Mouse (Mus musculus): ENCODE measurements around the gene Senp3. TPM values are rescaled to one million over a fixed set of nuclear protein-coding genes. Genes with fewer than 3 reads are reported as not detected.

Gene Senp3
- 100 to 1,000 TPM in 1 of 2 experiments, 10 to 100 TPM in 1; 99.8 to 112 TPM for total RNA-seq (2023)

DNA sequence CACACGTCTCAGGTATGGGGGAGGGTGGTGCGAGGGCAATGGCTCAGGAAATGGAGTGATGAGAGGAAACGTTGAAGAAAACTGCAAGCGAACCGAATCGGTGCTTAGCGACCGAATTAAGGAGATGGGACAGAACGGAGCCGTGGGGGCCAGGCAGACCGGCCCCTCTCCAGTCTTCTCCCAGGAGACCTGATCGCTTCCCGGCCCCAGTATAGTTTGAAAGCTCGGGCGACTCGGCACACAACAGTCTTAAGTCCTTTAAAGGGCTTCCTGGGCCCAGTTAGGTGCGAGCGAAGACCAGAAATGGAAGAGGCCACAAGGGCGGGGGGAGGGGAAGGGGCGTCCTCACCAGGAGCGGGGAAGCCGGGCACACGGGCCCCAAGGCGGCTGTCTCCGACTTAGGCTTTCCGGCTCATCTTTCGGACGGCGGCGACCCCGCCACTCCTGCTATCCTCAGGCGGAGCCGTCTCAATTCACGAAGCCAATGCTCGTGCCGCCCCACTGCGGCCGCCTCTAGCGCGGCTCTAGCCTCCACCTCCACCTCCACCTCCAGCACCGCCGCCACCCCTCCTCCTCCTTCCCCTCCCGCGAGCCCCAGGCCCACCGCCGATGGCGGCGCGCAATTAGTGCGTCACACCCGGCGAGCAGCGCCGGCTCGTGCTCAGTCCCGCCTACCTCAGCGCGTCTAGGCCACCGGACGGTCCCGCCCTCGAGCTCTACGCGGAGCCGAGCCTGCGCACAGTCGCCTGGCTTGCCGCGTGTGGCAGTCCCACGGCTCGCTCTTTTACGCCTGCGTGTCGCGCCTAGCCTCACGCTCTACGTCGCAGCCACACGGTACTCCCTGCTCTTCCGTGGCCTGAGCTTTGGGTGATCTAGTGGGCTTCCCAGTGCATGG lies at the start of gene Senp3:
TSS of gene Senp3 (minus strand) at position 771 of the 895 bp plus-strand sequence.

GRCm38 (mm10) chr11:69695361-69696181 lies 13.7 kb upstream of the Senp3 start, which contains the start of the genes Tnfsf12 and Tnfsfm13:
Gene Tnfsf12, minus strand, starts transcription at chr11:69695849.
Gene Tnfsfm13, minus strand, starts transcription at chr11:69696098.

GRCm38 (mm10) chr11:69685526-69686148 lies 3.8 kb upstream of the Senp3 start, which contains the start of gene Tnfsf13:
Gene Tnfsf13, minus strand, starts transcription at chr11:69685784.

GRCm38 (mm10) chr11:69672211-69672706 lies 9.6 kb downstream of the Senp3 start, which contains the start of gene Eif4a1:
Gene Eif4a1, minus strand, starts transcription at chr11:69672423.

DNA sequence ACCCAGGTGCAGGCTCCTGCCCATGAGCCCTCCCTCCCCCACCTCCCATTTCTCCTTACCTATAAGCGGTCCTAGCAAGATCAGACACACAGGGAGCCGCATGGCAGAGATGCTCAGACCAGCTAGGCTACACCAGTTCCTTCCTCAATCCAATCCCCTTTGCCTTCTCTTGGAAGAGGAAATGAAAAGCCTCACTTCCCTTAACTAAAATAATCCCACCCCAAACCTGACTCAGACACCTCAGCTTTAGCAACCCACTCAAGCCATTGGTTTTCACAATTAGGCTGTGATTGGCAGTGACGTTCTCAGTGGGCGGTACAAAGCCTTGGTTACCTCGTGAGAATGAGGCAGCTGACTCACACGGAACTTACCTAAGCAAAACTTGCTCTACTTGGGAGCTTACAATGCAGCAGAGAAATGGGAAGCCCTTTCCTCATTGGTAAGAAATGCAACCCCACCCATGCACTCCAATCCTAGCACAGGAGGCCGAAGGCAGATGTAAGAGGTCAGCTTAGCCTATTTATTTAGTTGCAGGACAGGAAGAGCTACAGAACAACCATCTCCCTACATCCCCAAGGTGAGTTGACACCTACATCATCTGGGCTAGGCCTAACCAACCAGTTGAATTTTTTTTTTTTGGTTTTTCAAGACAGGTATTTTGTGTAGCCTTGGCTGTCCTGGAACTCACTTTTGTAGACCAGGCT lies 15.8 kb downstream of the Senp3 start, which contains the start of gene Cd68:
TSS of gene Cd68 (minus strand) at position 193 of the 704 bp plus-strand sequence.

DNA sequence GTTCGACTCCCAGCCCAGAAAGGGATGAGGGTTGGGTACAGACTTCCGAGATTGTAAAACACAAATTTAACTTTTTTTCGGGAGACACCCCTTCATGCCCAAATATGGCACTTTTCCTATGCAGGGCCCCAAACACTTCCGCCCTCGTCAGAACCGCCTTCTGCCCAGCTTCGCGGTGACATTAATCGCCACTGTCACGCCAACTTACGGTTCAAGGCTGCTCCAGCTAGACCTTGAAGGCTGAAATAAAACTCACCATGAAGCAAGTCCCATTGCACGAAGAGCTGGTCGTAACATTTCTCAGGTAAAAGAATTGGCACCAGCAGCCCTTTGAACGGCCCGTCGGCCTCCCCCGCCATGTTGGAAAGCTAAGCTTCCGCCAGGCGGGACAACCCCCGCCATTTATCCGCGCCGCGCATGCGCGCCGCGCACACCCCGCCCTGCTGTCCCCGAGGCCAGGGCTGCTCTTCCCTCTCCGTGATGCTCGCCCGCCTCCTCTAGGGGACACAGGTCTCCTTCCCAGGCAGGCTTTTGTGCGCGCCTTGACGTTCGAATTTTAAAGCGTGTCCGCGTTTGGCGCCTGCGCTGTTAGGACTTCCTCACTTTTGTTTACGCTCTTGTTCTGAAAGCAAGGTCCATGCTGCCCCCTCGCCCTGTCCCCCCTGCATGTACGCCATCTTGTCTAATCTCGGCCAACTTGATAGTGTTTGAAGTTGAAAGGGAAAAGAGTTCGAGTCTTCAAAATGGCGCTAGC lies 19.5 kb downstream of the Senp3 start, which contains the start of gene Mpdu1:
TSS of gene Mpdu1 (minus strand) at position 430 of the 754 bp plus-strand sequence.

GRCm38 (mm10) chr11:69655264-69656064 lies 26.4 kb downstream of the Senp3 start, which contains the start of gene Sox15:
Gene Sox15, plus strand, starts transcription at chr11:69655314.

GRCm38 (mm10) chr11:69632284-69633089 lies 49.4 kb downstream of the Senp3 start, which contains the start of gene Fxr2:
Gene Fxr2, plus strand, starts transcription at chr11:69632990.

Other genes with a start within 250 kb of the Senp3 start
- under 1 TPM; 0.03 TPM for gene Dnah2, start 133.0 kb downstream of the Senp3 start, total RNA-seq (2023)
- gene Efnb3, start 121.9 kb downstream of the Senp3 start, total RNA-seq (2023): 1 to 10 TPM in 1 of 2 experiments, under 1 TPM in 1; 0.86 to 1.5 TPM
- 10 to 100 TPM; 16.2 TPM for gene Wrap53, start 101.8 kb downstream of the Senp3 start, total RNA-seq (2023)
- gene Trp53, start 101.7 kb downstream of the Senp3 start, total RNA-seq (2023): 100 to 1,000 TPM; 146 to 161 TPM
- 1 to 10 TPM; 1.3 to 3.2 TPM for gene Atp1b2, start 76.1 kb downstream of the Senp3 start, total RNA-seq (2023)
- not detected for gene Shbg, start 64.2 kb downstream of the Senp3 start, total RNA-seq (2023)
- gene Sat2, start 60.1 kb downstream of the Senp3 start, total RNA-seq (2023): not detected
- gene Fxr2, start 49.1 kb downstream of the Senp3 start, total RNA-seq (2023): 10 to 100 TPM; 77.7 to 93.7 TPM
- under 1 TPM; 0.71 to 0.90 TPM for gene Sox15, start 26.8 kb downstream of the Senp3 start, total RNA-seq (2023)
- 10 to 100 TPM; 69.8 to 73.0 TPM for gene Mpdu1, start 19.4 kb downstream of the Senp3 start, total RNA-seq (2023)
- gene Cd68, start 15.9 kb downstream of the Senp3 start, total RNA-seq (2023): 10 to 100 TPM; 13.1 to 17.2 TPM
- 100 to 1,000 TPM; 875 to 923 TPM for gene Eif4a1, start 9.7 kb downstream of the Senp3 start, total RNA-seq (2023)
- not detected for gene Tnfsf13, start 3.7 kb upstream of the Senp3 start, total RNA-seq (2023)
- gene Tnfsf12, start 13.8 kb upstream of the Senp3 start, total RNA-seq (2023): 1 to 10 TPM in 1 of 2 experiments, under 1 TPM in 1; 0.47 to 1.3 TPM
- under 1 TPM in 1 of 2 experiments, not detected in 1; 0.36 TPM for gene Tnfsfm13, start 14.0 kb upstream of the Senp3 start, total RNA-seq (2023)
- gene Polr2a, start 76.6 kb upstream of the Senp3 start, total RNA-seq (2023): 100 to 1,000 TPM; 156 to 172 TPM
- not detected for gene Slc35g3, start 79.9 kb upstream of the Senp3 start, total RNA-seq (2023)
- gene Zbtb4, start 83.8 kb upstream of the Senp3 start, total RNA-seq (2023): 10 to 100 TPM; 46.9 to 48.0 TPM
- gene Chrnb1, start 113.9 kb upstream of the Senp3 start, total RNA-seq (2023): 1 to 10 TPM; 3.7 to 4.6 TPM
- not detected for gene Fgf11, start 119.8 kb upstream of the Senp3 start, total RNA-seq (2023)
- not detected for gene Tmem102, start 123.5 kb upstream of the Senp3 start, total RNA-seq (2023)
- gene Gm39566, start 133.2 kb upstream of the Senp3 start, total RNA-seq (2023): not detected
- not detected for gene Spem2, start 136.4 kb upstream of the Senp3 start, total RNA-seq (2023)
- not detected for gene Spem1, start 140.1 kb upstream of the Senp3 start, total RNA-seq (2023)
- 1 to 10 TPM in 1 of 2 experiments, under 1 TPM in 1; 0.95 to 1.3 TPM for gene Nlgn2, start 155.7 kb upstream of the Senp3 start, total RNA-seq (2023)
- gene Tmem256, start 156.4 kb upstream of the Senp3 start, total RNA-seq (2023): 10 to 100 TPM; 18.6 to 19.6 TPM
- gene Plscr3, start 164.3 kb upstream of the Senp3 start, total RNA-seq (2023): 10 to 100 TPM; 13.7 to 17.8 TPM
- gene Tnk1, start 176.6 kb upstream of the Senp3 start, total RNA-seq (2023): not detected
- gene Tmem95, start 195.9 kb upstream of the Senp3 start, total RNA-seq (2023): not detected
- 1 to 10 TPM; 1.5 to 2.1 TPM for gene Kctd11, start 199.3 kb upstream of the Senp3 start, total RNA-seq (2023)
- 100 to 1,000 TPM; 462 TPM for gene Acap1, start 213.5 kb upstream of the Senp3 start, total RNA-seq (2023)
- 1 to 10 TPM; 3.5 to 3.6 TPM for gene 2810408A11Rik, start 218.9 kb upstream of the Senp3 start, total RNA-seq (2023)
- gene Neurl4, start 219.0 kb upstream of the Senp3 start, total RNA-seq (2023): 10 to 100 TPM; 64.4 to 66.0 TPM
- 100 to 1,000 TPM; 132 to 133 TPM for gene Gps2, start 231.8 kb upstream of the Senp3 start, total RNA-seq (2023)
- 100 to 1,000 TPM; 389 to 417 TPM for gene Eif5a, start 239.9 kb upstream of the Senp3 start, total RNA-seq (2023)

Data from T-cell, adult 66 days (primary cell).